Mouse (Mus musculus): ENCODE results near the gene Rnf5. TPM values are rescaled to one million over a fixed set of nuclear protein-coding genes. Genes with fewer than 3 reads are reported as not detected.

Rnf5 gene
- polyA plus RNA-seq, 1 experiment from 2014 or later = 106 TPM

DNA sequence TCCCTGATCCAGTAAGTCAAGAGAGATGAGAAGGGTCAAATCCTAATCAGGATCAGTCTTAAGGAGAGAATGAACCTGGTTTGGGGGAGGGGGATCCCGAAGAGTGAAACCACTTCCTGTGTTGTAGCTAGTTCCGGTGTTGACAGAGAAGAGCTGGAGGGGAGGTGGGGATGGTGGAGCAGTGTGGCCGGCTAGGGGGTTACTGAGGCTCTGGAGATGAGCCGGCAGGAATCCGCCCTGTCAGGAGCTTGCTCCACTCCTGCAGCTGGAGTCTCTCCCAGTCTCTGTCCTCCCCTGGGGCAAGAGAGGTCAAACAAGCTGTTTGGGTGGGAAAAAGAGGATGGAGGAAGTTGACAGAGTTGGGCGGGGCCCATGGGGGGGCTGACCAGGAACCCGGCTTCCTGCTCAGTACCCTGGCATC is 13.8 kb downstream of the Rnf5 start, which contains the start of gene Gpsm3:
TSS of gene Gpsm3 (plus strand) at position 126 of the 421 bp plus-strand sequence.
- peak within 1 kb of the TSS; percentile 100 for H3K9ac ChIP-seq
- H3K4me1 ChIP-seq = peaks cover 71% of the 10 kb centered on the region
- H3K9me3 ChIP-seq = no peaks in the 10 kb centered on the region
- peak within 1 kb of the TSS; percentile 91 for H3K4me2 ChIP-seq
- H3K27me3 ChIP-seq (replicated peaks) = no peaks in the 10 kb centered on the region
- WGBS = 21% methylated on average over 7 of the region's 7 CpGs
- H3K4me3 ChIP-seq = peak within 1 kb of the TSS; percentile 24
- peaks cover 9% of the 10 kb centered on the region for H3K36me3 ChIP-seq
- peak within 1 kb of the TSS; percentile 98 for H3K27ac ChIP-seq (replicated peaks)
- no peak for ATAC-seq (ENCODE audit: extremely low read depth, insufficient number of reproducible peaks, low FRiP score, low TSS enrichment)

DNA sequence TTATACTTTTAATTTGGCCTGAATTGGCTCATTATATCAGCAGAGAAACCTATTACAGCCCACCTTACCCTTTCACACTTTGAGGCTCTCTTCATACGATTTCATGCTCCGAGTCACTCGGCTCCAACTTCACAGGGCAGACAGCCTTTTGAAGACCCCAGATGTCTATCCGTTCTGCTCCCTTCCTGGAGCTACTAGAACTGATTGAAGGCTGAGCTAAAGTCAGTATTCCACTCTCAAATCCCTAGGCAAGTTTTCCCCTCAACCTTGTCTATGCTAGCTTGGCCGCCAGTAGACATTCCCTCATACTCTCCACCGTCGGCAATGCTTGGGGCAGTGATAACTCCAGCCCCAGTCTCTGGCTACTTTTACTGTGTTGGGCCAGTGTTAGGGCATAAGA is 14.3 kb downstream of the Rnf5 start:
- H3K36me3 ChIP-seq = peaks cover 5% of the 10 kb centered on the region
- peak overlapping the region; percentile 24; the same call in 1 of the 2 replicates for H3K4me3 ChIP-seq
- H3K27me3 ChIP-seq (replicated peaks) = no peaks in the 10 kb centered on the region
- peak overlapping the region; percentile 98 for H3K27ac ChIP-seq (replicated peaks)
- ATAC-seq (ENCODE audit: extremely low read depth, insufficient number of reproducible peaks, low FRiP score, low TSS enrichment) = no peak
- no peaks in the 10 kb centered on the region for H3K9me3 ChIP-seq
- H3K4me1 ChIP-seq = peaks cover 66% of the 10 kb centered on the region
- H3K4me2 ChIP-seq = peak overlapping the region; percentile 91
- peak overlapping the region; percentile 58; the same call in 1 of the 2 replicates for H3K9ac ChIP-seq
- 38% methylated on average over 7 of the region's 7 CpGs for WGBS

DNA sequence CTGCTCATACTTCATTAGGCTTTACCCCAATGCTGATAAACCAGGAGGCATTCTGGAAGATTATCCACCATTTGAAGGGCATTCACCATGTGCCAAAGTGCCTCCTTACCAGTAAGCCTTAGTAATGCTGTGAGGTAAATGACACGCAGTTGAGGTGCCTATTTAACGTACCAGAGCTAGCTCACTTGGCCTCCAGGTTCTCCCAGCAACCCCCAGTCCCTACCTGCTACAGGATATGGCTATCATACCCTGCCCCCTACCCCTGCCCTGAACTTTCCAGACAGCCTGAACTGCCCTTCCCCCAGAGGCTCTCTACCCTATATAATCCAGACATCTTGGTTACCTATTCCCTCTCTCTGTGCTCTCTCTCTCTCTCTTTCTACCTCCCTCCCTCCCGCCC is 14.7 kb downstream of the Rnf5 start:
- Histone ChIP-seq H3K4me3 (peak overlapping the region; percentile 79; the same call in 1 of the 2 replicates), H3K9me3 (no peaks in the 10 kb centered on the region), H3K27me3 (replicated peaks) (no peaks in the 10 kb centered on the region), H3K36me3 (peaks cover under 1% of the 10 kb centered on the region; the same call in 1 of the 2 replicates), H3K9ac (peak overlapping the region; percentile 97), H3K4me1 (peaks cover 62% of the 10 kb centered on the region), H3K27ac (replicated peaks) (peak overlapping the region; percentile 98; the same call in 1 of the 2 replicates), H3K4me2 (peak overlapping the region; percentile 91)
- WGBS = 73% methylated on average over 3 of the region's 3 CpGs
- ATAC-seq (ENCODE audit: extremely low read depth, insufficient number of reproducible peaks, low FRiP score, low TSS enrichment) = no peak

DNA sequence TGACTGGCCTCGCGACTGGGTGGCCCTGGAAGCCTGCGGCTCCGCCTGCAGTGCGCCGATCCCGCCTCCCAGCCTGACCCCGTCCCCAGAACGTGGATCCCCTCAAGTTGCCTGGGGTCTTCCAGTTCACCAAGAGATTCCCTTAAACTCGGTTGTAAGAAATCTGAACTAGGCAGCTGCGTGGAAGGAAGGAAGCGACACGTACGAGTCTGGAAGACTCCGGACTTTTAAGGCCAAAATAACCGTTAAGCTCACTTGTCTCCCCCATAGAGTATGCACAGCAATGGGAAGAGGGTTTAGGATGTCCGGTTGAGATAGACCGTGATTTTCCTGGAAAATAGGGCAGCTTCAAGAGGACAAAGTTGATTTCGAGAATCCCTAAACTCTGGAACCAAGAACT is 15.7 kb downstream of the Rnf5 start:
- Histone ChIP-seq H3K9me3 (no peaks in the 10 kb centered on the region), H3K4me1 (peaks cover 52% of the 10 kb centered on the region), H3K36me3 (no peaks in the 10 kb centered on the region), H3K9ac (peak overlapping the region; percentile 97), H3K4me2 (peak overlapping the region; percentile 91), H3K27ac (replicated peaks) (peak overlapping the region; percentile 94), H3K4me3 (peak overlapping the region; percentile 79), H3K27me3 (replicated peaks) (no peaks in the 10 kb centered on the region)
- WGBS = 2% methylated on average over 19 of the region's 19 CpGs
- ATAC-seq (ENCODE audit: extremely low read depth, insufficient number of reproducible peaks, low FRiP score, low TSS enrichment) = no peak

DNA sequence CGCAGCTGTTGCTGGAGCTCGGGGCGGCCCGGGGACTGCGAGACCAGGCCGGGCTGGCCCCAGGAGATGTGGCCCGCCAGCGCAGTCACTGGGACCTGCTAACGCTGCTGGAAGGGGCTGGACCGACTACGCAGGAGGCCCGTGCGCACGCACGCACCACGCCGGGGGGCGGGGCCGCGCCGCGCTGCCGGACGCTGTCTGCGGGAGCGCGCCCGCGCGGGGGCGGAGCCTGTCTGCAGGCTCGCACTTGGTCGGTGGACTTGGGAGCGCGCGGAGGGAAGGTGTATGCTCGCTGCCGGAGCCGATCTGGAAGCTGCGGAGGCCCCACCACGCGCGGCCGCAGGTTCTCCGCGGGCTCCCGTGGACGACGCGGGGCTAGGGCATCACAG is 16.1 kb downstream of the Rnf5 start:
- Histone ChIP-seq H3K9me3 (no peaks in the 10 kb centered on the region), H3K9ac (peak overlapping the region; percentile 97), H3K4me1 (peaks cover 51% of the 10 kb centered on the region), H3K4me2 (peak overlapping the region; percentile 91), H3K36me3 (no peaks in the 10 kb centered on the region), H3K27ac (replicated peaks) (peak overlapping the region; percentile 94), H3K27me3 (replicated peaks) (no peaks in the 10 kb centered on the region), H3K4me3 (peak overlapping the region; percentile 79)
- ATAC-seq (ENCODE audit: extremely low read depth, insufficient number of reproducible peaks, low FRiP score, low TSS enrichment) = peak; percentile 80
- under 1% methylated on average over 50 of the region's 50 CpGs for WGBS

DNA sequence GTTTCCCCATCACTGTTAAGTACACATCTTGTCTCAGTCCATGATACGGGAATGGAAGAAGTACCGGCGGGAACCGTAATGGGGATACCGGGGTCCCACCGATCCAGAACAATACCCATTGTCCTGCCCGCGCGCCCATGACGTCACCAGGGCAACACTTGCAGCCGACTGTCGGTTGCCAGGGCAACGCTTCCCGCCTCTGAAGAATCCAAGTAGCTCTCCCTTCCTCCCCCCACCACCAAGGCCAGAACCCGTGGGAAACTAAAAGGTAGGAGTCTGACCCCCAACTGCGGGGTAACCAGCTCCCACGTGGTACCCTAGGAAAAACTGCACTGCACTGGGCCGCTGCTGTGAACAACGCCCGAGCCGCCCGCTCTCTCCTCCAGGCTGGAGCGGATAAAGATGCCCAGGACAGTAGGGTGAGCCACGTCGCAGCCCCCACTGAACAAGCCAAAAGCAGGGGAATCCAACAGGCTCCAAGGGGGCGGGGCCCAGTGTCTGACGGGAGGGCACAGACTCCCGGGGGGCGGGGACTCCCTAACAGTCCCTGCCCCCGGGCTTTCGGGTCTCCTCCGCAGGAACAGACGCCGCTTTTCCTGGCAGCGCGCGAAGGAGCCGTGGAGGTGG is 16.6 kb downstream of the Rnf5 start:
- Histone ChIP-seq H3K36me3 (no peaks in the 10 kb centered on the region), H3K4me3 (peak overlapping the region; percentile 79), H3K9ac (peak overlapping the region; percentile 97), H3K27ac (replicated peaks) (peak overlapping the region; percentile 94), H3K27me3 (replicated peaks) (no peaks in the 10 kb centered on the region), H3K9me3 (no peaks in the 10 kb centered on the region), H3K4me1 (peaks cover 51% of the 10 kb centered on the region), H3K4me2 (peak overlapping the region; percentile 91)
- peak; percentile 78 for ATAC-seq (ENCODE audit: extremely low read depth, insufficient number of reproducible peaks, low FRiP score, low TSS enrichment)
- under 1% methylated on average over 38 of the region's 38 CpGs for WGBS

DNA sequence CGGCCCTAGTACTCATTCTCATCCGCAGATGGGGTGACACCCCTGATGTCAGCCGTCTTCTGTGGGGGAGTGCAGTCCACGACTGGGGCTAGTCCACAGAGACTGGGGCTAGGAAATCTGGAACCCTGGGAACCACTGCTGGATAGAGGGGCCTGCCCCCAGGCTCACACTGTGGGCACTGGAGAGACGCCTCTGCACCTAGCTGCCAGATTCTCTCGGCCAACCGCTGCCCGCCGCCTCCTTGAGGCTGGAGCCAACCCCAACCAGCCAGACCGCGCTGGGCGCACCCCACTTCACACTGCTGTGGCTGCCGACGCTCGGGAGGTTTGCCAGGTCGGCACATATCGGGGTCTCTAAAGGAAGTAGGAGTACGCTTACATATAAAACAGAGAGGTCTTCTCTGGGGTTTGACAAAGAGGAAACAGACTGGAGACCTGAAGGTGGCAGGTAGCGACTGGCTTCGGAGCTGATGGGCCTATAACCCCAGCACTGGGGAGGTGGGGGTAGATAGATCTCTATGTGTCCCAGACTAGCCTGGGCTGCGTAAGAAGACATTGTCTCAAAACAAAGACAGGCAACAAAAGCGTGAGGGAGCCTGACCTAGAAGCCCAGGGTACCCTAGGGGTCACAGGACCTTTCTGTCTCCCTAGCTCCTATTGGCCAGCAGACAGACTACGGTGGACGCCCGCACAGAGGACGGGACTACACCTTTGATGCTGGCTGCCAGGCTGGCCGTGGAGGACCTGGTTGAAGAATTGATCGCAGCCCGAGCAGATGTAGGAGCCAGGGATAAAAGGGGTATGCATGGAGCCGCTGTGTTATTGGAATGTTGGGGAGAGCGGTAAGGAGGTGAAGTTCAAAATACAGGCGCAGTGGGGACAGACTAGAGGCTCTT is 17.4 kb downstream of the Rnf5 start:
- no peaks in the 10 kb centered on the region for H3K27me3 ChIP-seq (replicated peaks)
- H3K36me3 ChIP-seq = no peaks in the 10 kb centered on the region
- H3K9ac ChIP-seq = peak overlapping the region; percentile 97
- H3K4me2 ChIP-seq = peak overlapping the region; percentile 91
- no peak for ATAC-seq (ENCODE audit: extremely low read depth, insufficient number of reproducible peaks, low FRiP score, low TSS enrichment)
- peak overlapping the region; percentile 79 for H3K4me3 ChIP-seq
- H3K27ac ChIP-seq (replicated peaks) = peak overlapping the region; percentile 94
- WGBS = 28% methylated on average over 32 of the region's 32 CpGs
- no peaks in the 10 kb centered on the region for H3K9me3 ChIP-seq
- H3K4me1 ChIP-seq = peaks cover 45% of the 10 kb centered on the region

DNA sequence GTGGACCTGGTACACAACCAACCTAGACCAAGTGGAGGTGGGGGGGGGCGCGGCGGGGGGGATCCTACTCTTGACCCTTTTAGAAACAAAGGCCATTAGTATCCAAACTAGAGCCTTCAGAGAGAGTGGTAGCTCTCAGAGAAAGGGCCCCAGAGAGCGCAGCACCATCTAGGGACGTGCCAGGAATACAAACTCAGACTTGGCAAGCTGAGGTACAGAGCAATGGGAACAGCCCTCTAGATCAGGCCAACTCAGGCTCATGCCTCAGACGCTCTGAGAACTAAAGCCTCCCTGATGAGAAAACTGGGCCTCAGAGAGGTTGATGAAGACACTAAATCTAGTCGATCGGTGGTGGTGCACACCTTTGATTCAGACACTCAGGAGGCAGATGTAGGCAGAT is 18.4 kb downstream of the Rnf5 start:
- Histone ChIP-seq H3K4me1 (peaks cover 35% of the 10 kb centered on the region), H3K4me3 (no peak overlapping the region), H3K27ac (replicated peaks) (no peak overlapping the region), H3K4me2 (no peak overlapping the region), H3K36me3 (0 out of 2 replicates have a peak, but pooled peaks cover 3% of the 10 kb centered on the region), H3K27me3 (replicated peaks) (no peaks in the 10 kb centered on the region), H3K9ac (no peak overlapping the region), H3K9me3 (no peaks in the 10 kb centered on the region)
- 87% methylated on average over 8 of the region's 8 CpGs for WGBS
- no peak for ATAC-seq (ENCODE audit: extremely low read depth, insufficient number of reproducible peaks, low FRiP score, low TSS enrichment)

DNA sequence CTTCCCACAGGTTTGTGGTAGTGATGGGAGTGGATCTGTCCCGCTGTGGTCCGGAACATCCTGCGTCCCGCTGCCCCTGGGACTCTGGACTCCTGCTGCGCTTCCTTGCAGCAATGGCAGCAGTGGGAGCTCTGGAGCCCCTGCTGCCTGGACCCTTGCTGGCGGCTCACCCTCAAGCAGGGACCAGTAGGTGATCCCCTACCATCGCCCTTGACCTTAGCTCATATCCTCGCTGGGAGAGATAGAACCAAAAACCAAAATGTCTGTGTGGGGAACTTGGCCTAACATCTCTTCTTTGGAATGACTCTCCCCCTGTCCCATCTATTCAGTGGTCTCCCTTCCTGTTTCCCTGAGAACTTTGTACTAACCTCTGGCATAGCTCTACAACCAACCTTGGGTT is 19.7 kb downstream of the Rnf5 start:
- Histone ChIP-seq H3K4me1 (peaks cover 22% of the 10 kb centered on the region), H3K4me3 (no peak overlapping the region), H3K4me2 (no peak overlapping the region), H3K9ac (no peak overlapping the region), H3K9me3 (no peaks in the 10 kb centered on the region), H3K27me3 (replicated peaks) (no peaks in the 10 kb centered on the region), H3K36me3 (0 out of 2 replicates have a peak, but pooled peaks cover 3% of the 10 kb centered on the region), H3K27ac (replicated peaks) (no peak overlapping the region)
- 85% methylated on average over 8 of the region's 8 CpGs for WGBS
- ATAC-seq (ENCODE audit: extremely low read depth, insufficient number of reproducible peaks, low FRiP score, low TSS enrichment) = no peak

DNA sequence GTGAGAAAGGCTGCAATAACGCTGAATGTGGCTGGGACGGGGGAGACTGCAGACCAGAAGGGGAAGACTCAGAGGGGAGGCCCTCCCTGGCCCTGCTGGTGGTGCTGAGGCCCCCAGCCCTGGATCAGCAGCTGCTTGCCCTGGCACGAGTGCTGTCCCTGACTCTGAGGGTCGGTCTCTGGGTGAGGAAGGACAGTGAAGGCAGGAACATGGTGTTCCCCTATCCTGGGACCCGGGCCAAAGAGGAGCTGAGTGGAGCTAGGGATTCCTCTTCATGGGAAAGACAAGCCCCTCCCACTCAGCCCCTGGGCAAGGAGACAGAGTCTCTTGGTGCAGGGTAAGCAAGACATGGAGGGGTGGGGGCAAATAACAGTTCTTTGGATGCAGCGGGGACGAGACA is 20.1 kb downstream of the Rnf5 start:
- Histone ChIP-seq H3K27me3 (replicated peaks) (no peaks in the 10 kb centered on the region), H3K4me3 (no peak overlapping the region), H3K9ac (no peak overlapping the region), H3K27ac (replicated peaks) (no peak overlapping the region), H3K36me3 (0 out of 2 replicates have a peak, but pooled peaks cover 3% of the 10 kb centered on the region), H3K4me1 (peaks cover 17% of the 10 kb centered on the region), H3K9me3 (no peaks in the 10 kb centered on the region), H3K4me2 (no peak overlapping the region)
- WGBS = 58% methylated on average over 7 of the region's 7 CpGs
- ATAC-seq (ENCODE audit: extremely low read depth, insufficient number of reproducible peaks, low FRiP score, low TSS enrichment) = no peak

DNA sequence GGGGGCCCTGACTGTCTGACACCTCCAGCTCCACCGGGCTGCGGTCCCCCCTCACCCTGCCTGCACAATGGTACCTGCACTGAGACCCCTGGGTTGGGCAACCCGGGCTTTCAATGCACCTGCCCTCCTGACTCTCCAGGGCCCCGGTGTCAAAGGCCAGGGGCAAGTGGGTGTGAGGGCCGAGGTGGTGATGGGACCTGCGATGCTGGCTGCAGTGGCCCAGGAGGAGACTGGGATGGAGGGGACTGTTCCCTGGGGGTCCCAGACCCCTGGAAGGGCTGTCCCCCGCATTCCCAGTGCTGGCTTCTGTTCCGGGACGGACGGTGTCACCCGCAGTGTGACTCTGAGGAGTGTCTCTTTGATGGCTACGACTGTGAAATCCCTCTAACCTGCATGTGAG is 21.0 kb downstream of the Rnf5 start:
- Histone ChIP-seq H3K9ac (no peak overlapping the region), H3K4me1 (peaks cover 11% of the 10 kb centered on the region), H3K4me3 (no peak overlapping the region), H3K36me3 (peaks cover 6% of the 10 kb centered on the region; the same call in 1 of the 2 replicates), H3K27ac (replicated peaks) (no peak overlapping the region), H3K4me2 (no peak overlapping the region), H3K27me3 (replicated peaks) (no peaks in the 10 kb centered on the region), H3K9me3 (no peaks in the 10 kb centered on the region)
- ATAC-seq (ENCODE audit: extremely low read depth, insufficient number of reproducible peaks, low FRiP score, low TSS enrichment) = no peak
- WGBS = 79% methylated on average over 12 of the region's 12 CpGs

Measured in heart, embryonic 13.5 days (tissue).